Mouse (Mus musculus): ENCODE results near the gene Rfx3.

- no peak for TF ChIP-seq CTCF (IDR thresholded peaks at IDR 0.05; ENCODE audit: borderline replicate concordance, control insufficient read depth, extremely low read depth, insufficient read depth, low read length, poor library complexity)
- TF ChIP-seq POLR2A (IDR thresholded peaks at IDR 0.05; ENCODE audit: control insufficient read depth, extremely low read depth, insufficient read depth, low read length, poor library complexity): no peak
Measured at GRCm38 (mm10) chr19:27904655-27905054, 106.3 kb downstream of the Rfx3 start.

All from thymus, adult 2 months (tissue).